Mouse (Mus musculus) heart, embryonic 12.5 days (tissue): Measurements from ENCODE around the gene Pin1rt1. TPM values are rescaled to one million over a fixed set of nuclear protein-coding genes. Genes with fewer than 3 reads are reported as not detected.

Experiments
- ATAC-seq: fragments of 200-750 bp; cut with Nextera tagmentation; 2 replicates; pipeline ENCODE4 v1.8.0; 2017; ENCODE audit warnings: moderate TSS enrichment, moderate library complexity; ENCODE audit not compliant: insufficient number of reproducible peaks, low FRiP score
- H3K27ac ChIP-seq: fragments of 300-500 bp; sonication (generic); 2 replicates; pipeline ENCODE4 v1.5.1; 2016; ENCODE audit warnings: mild to moderate bottlenecking, moderate library complexity; ENCODE audit not compliant: poor library complexity, severe bottlenecking
- H3K27me3 ChIP-seq: fragments of 300-500 bp; sonication (generic); replicated peaks from 2 replicates; pipeline ENCODE4 v1.6.1; 2016; ENCODE audit warnings: mild to moderate bottlenecking, moderate library complexity
- H3K36me3 ChIP-seq: fragments of 300-500 bp; sonication (generic); 2 replicates; pipeline ENCODE4 v1.6.1; 2016; ENCODE audit warnings: mild to moderate bottlenecking, moderate library complexity
- H3K4me1 ChIP-seq: fragments of 300-500 bp; sonication (generic); replicated peaks from 2 replicates; pipeline ENCODE4 v1.6.1; 2016; ENCODE audit warnings: mild to moderate bottlenecking
- H3K4me2 ChIP-seq: fragments of 300-500 bp; sonication (generic); 2 replicates; pipeline ENCODE4 v1.6.1; 2016; ENCODE audit warnings: mild to moderate bottlenecking, moderate library complexity
- H3K4me3 ChIP-seq: fragments of 300-500 bp; sonication (generic); 2 replicates; pipeline ENCODE4 v1.5.1; 2016; ENCODE audit warnings: mild to moderate bottlenecking
- H3K9ac ChIP-seq: fragments of 300-500 bp; sonication (generic); 2 replicates; pipeline ENCODE4 v1.6.1; 2016; ENCODE audit warnings: mild to moderate bottlenecking, moderate library complexity
- H3K9me3 ChIP-seq: fragments of 300-500 bp; sonication (generic); replicated peaks from 2 replicates; pipeline ENCODE4 v1.6.1; 2016; ENCODE audit warnings: mild to moderate bottlenecking, moderate library complexity
- WGBS: fragments of 180-500 bp; shearing (Covaris S2); methylation state at CpG from one replicate; pipeline ENCODE4 v1.1.7; 2016; 5-methylcytosine and 5-hydroxymethylcytosine counted together
- polyA plus RNA-seq: library from polyadenylated mRNA; unstranded; fragments of >200 nt; fragmentation: Nextera tagmentation; extraction: Ambion mirVana; gene quantifications from 2 replicates; pipeline ENCODE4 v1.2.1, GENCODE M21; 2016

Pin1rt1 gene
- polyA plus RNA-seq, 1 experiment from 2014 or later, result not detected

- Histone ChIP-seq H3K4me1 (peaks cover 17% of the 10 kb centered on the region), H3K9me3 (no peaks in the 10 kb centered on the region), H3K9ac (peak overlapping the region; percentile 85), H3K27ac (peak overlapping the region; percentile 45; the same call in 1 of the 2 replicates), H3K4me2 (peak overlapping the region; percentile 71), H3K27me3 (0 out of 2 replicates have a peak, but pooled peaks cover 4% of the 10 kb centered on the region), H3K36me3 (no peaks in the 10 kb centered on the region), H3K4me3 (peak overlapping the region; percentile 88)
- 2% methylated on average over 7 of the region's 7 CpGs for WGBS
- ATAC-seq, result no peak
Observed at GRCm38 (mm10) chr2:104712486-104712809, 3.7 kb downstream of the Pin1rt1 start.

- H3K27ac ChIP-seq, result peak within 1 kb of the TSS; percentile 45; the same call in 1 of the 2 replicates
- H3K4me2 ChIP-seq, result peak within 1 kb of the TSS; percentile 71
- under 1% methylated on average over 92 of the region's 99 CpGs for WGBS
- H3K27me3 ChIP-seq, result 0 out of 2 replicates have a peak, but pooled peaks cover 4% of the 10 kb centered on the region
- no peaks in the 10 kb centered on the region for H3K36me3 ChIP-seq
- peak within 1 kb of the TSS; percentile 88 for H3K4me3 ChIP-seq
- peaks cover 17% of the 10 kb centered on the region for H3K4me1 ChIP-seq
- peak within 1 kb of the TSS; percentile 85 for H3K9ac ChIP-seq
- peak; percentile 84 for ATAC-seq
- H3K9me3 ChIP-seq, result no peaks in the 10 kb centered on the region
Observed at GRCm38 (mm10) chr2:104711585-104712485, 4.3 kb downstream of the Pin1rt1 start, which contains the start of gene Tcp11l1. Gene Tcp11l1 (minus strand): TSS chr2:104712169.

- H3K9ac ChIP-seq, result no peak overlapping the region
- H3K27me3 ChIP-seq, result 0 out of 2 replicates have a peak, but pooled peaks cover 4% of the 10 kb centered on the region
- WGBS, result 38% methylated on average over 6 of the region's 6 CpGs
- no peak overlapping the region for H3K27ac ChIP-seq
- H3K4me2 ChIP-seq, result peak overlapping the region; percentile 71
- peak overlapping the region; percentile 88 for H3K4me3 ChIP-seq
- H3K9me3 ChIP-seq, result no peaks in the 10 kb centered on the region
- H3K36me3 ChIP-seq, result peaks cover 3% of the 10 kb centered on the region
- no peak for ATAC-seq
- peaks cover 17% of the 10 kb centered on the region for H3K4me1 ChIP-seq
Observed at GRCm38 (mm10) chr2:104710670-104711370, 5.4 kb downstream of the Pin1rt1 start.

GRCm38 (mm10) chr2:104709786-104710337, 6.3 kb downstream of the Pin1rt1 start:
- Histone ChIP-seq H3K9me3 (no peaks in the 10 kb centered on the region), H3K4me1 (peaks cover 17% of the 10 kb centered on the region), H3K27ac (no peak overlapping the region), H3K4me3 (no peak overlapping the region), H3K4me2 (no peak overlapping the region), H3K9ac (no peak overlapping the region), H3K27me3 (0 out of 2 replicates have a peak, but pooled peaks cover 4% of the 10 kb centered on the region), H3K36me3 (peaks cover 12% of the 10 kb centered on the region)
- WGBS, result 44% methylated on average over 6 of the region's 6 CpGs
- no peak for ATAC-seq

- H3K4me2 ChIP-seq, result no peak overlapping the region
- no peak for ATAC-seq
- no peaks in the 10 kb centered on the region for H3K9me3 ChIP-seq
- no peak overlapping the region for H3K9ac ChIP-seq
- no peak overlapping the region for H3K27ac ChIP-seq
- no peaks in the 10 kb centered on the region for H3K27me3 ChIP-seq
- H3K4me1 ChIP-seq, result 0 out of 2 replicates have a peak, but pooled peaks cover 5% of the 10 kb centered on the region
- H3K4me3 ChIP-seq, result no peak overlapping the region
- WGBS, result 81% methylated on average over 3 of the region's 3 CpGs
- H3K36me3 ChIP-seq, result peaks cover 15% of the 10 kb centered on the region
Observed at GRCm38 (mm10) chr2:104704355-104704754, 11.8 kb downstream of the Pin1rt1 start.

GRCm38 (mm10) chr2:104703158-104703557, 13.0 kb downstream of the Pin1rt1 start:
- no peak overlapping the region for H3K4me2 ChIP-seq
- no peak overlapping the region for H3K4me3 ChIP-seq
- no peaks in the 10 kb centered on the region for H3K27me3 ChIP-seq
- H3K27ac ChIP-seq, result no peak overlapping the region
- H3K36me3 ChIP-seq, result peaks cover 15% of the 10 kb centered on the region
- H3K9ac ChIP-seq, result no peak overlapping the region
- H3K9me3 ChIP-seq, result no peaks in the 10 kb centered on the region
- 0 out of 2 replicates have a peak, but pooled peaks cover 5% of the 10 kb centered on the region for H3K4me1 ChIP-seq
- ATAC-seq, result no peak
- WGBS, result 85% methylated on average over 3 of the region's 3 CpGs

- no peak overlapping the region for H3K27ac ChIP-seq
- H3K9ac ChIP-seq, result no peak overlapping the region
- WGBS, result 82% methylated on average over 11 of the region's 11 CpGs
- no peaks in the 10 kb centered on the region for H3K27me3 ChIP-seq
- no peaks in the 10 kb centered on the region for H3K9me3 ChIP-seq
- 0 out of 2 replicates have a peak, but pooled peaks cover 2% of the 10 kb centered on the region for H3K36me3 ChIP-seq
- H3K4me1 ChIP-seq, result 0 out of 2 replicates have a peak, but pooled peaks cover 5% of the 10 kb centered on the region
- H3K4me2 ChIP-seq, result no peak overlapping the region
- ATAC-seq, result no peak
- no peak overlapping the region for H3K4me3 ChIP-seq
Observed at GRCm38 (mm10) chr2:104699659-104700058, 16.5 kb downstream of the Pin1rt1 start.

- no peak overlapping the region for H3K4me3 ChIP-seq
- no peaks in the 10 kb centered on the region for H3K27me3 ChIP-seq
- H3K36me3 ChIP-seq, result no peaks in the 10 kb centered on the region
- H3K4me2 ChIP-seq, result no peak overlapping the region
- peaks cover 9% of the 10 kb centered on the region for H3K4me1 ChIP-seq
- no peaks in the 10 kb centered on the region for H3K9me3 ChIP-seq
- H3K9ac ChIP-seq, result no peak overlapping the region
- no peak overlapping the region for H3K27ac ChIP-seq
- ATAC-seq, result no peak
- WGBS, result 41% methylated on average over 2 of the region's 2 CpGs
Observed at GRCm38 (mm10) chr2:104692551-104692950, 23.6 kb downstream of the Pin1rt1 start.

GRCm38 (mm10) chr2:104690720-104691119, 25.5 kb downstream of the Pin1rt1 start:
- WGBS, result 75% methylated on average over 4 of the region's 4 CpGs
- Histone ChIP-seq H3K27ac (no peak overlapping the region), H3K36me3 (no peaks in the 10 kb centered on the region), H3K27me3 (no peaks in the 10 kb centered on the region), H3K4me1 (peaks cover 9% of the 10 kb centered on the region), H3K9ac (no peak overlapping the region), H3K9me3 (no peaks in the 10 kb centered on the region), H3K4me3 (no peak overlapping the region), H3K4me2 (no peak overlapping the region)
- ATAC-seq, result no peak

GRCm38 (mm10) chr2:104688724-104689123, 27.5 kb downstream of the Pin1rt1 start:
- no peak overlapping the region for H3K4me2 ChIP-seq
- H3K36me3 ChIP-seq, result peaks cover 5% of the 10 kb centered on the region
- no peak for ATAC-seq
- peaks cover 13% of the 10 kb centered on the region for H3K4me1 ChIP-seq
- no peaks in the 10 kb centered on the region for H3K9me3 ChIP-seq
- H3K27ac ChIP-seq, result no peak overlapping the region
- no peak overlapping the region for H3K4me3 ChIP-seq
- H3K9ac ChIP-seq, result no peak overlapping the region
- WGBS, result 78% methylated on average over 8 of the region's 8 CpGs
- H3K27me3 ChIP-seq, result no peaks in the 10 kb centered on the region

GRCm38 (mm10) chr2:104688321-104688720, 27.9 kb downstream of the Pin1rt1 start:
- H3K4me1 ChIP-seq, result peaks cover 13% of the 10 kb centered on the region
- WGBS, result 70% methylated on average over 3 of the region's 3 CpGs
- H3K36me3 ChIP-seq, result peaks cover 9% of the 10 kb centered on the region
- H3K27me3 ChIP-seq, result no peaks in the 10 kb centered on the region
- H3K27ac ChIP-seq, result no peak overlapping the region
- no peak overlapping the region for H3K9ac ChIP-seq
- no peaks in the 10 kb centered on the region for H3K9me3 ChIP-seq
- ATAC-seq, result no peak
- no peak overlapping the region for H3K4me2 ChIP-seq
- H3K4me3 ChIP-seq, result no peak overlapping the region
